Mouse (Mus musculus) liver, embryonic 14.5 days (tissue): Measurements from ENCODE around the gene Btf3. TPM values are rescaled to one million over a fixed set of nuclear protein-coding genes. Genes with fewer than 3 reads are reported as not detected.

Experiments used
- ATAC-seq: fragments of 200-750 bp; cut with Nextera tagmentation; 2 replicates; pipeline ENCODE4 v1.8.0; 2017; ENCODE audit warnings: moderate number of reproducible peaks, mild to moderate bottlenecking, moderate library complexity; ENCODE audit not compliant: insufficient read depth
- DNase-seq, 3 experiments: peaks; one replicate each; pipeline ENCODE4 v3.0.0-alpha.2; 2012 to 2013; ENCODE audit warnings: low read depth in 3 of 3, low spot score in 3 of 3
- H3K27ac ChIP-seq: fragments of 300-500 bp; sonication (generic); 2 replicates; pipeline ENCODE4 v1.5.1; 2014; ENCODE audit warnings: moderate library complexity, mild to moderate bottlenecking, control low read depth, inconsistent platforms
- H3K27me3 ChIP-seq: fragments of 300-500 bp; sonication (generic); 2 replicates; pipeline ENCODE4 v1.6.1; 2014; ENCODE audit warnings: mild to moderate bottlenecking, low read length, moderate library complexity; ENCODE audit not compliant: control insufficient read depth, insufficient read depth
- H3K36me3 ChIP-seq: fragments of 300-500 bp; sonication (generic); replicated peaks from 2 replicates; pipeline ENCODE4 v1.6.1; 2014; ENCODE audit warnings: low read depth; ENCODE audit not compliant: control insufficient read depth, insufficient read depth
- H3K4me1 ChIP-seq, 2 experiments: fragments of 200-500 bp in 1 of 2; fragments of 300-500 bp in 1 of 2; sonication (generic) in 1 of 2; replicated peaks; 2 replicates each; pipeline ENCODE4 v1.6.1; 2012 to 2014; ENCODE audit warnings: antibody characterized with exemption in 1 of 2, inconsistent platforms in 1 of 2, low read length in 1 of 2; ENCODE audit not compliant: control insufficient read depth in 2 of 2, insufficient read depth in 2 of 2
- H3K4me2 ChIP-seq: fragments of 300-500 bp; sonication (generic); 2 replicates; pipeline ENCODE4 v1.6.1; 2014; ENCODE audit warnings: low read depth, mild to moderate bottlenecking, control low read depth, moderate library complexity
- H3K4me3 ChIP-seq, 2 experiments: fragments of 200-500 bp in 1 of 2; fragments of 300-500 bp in 1 of 2; sonication (generic) in 1 of 2; 2 replicates each; pipeline ENCODE4 v1.5.1; 2012 to 2014; ENCODE audit warnings: low read depth in 2 of 2, low read length in 2 of 2, mild to moderate bottlenecking in 2 of 2, control low read depth in 1 of 2, inconsistent platforms in 1 of 2, moderate library complexity in 1 of 2; ENCODE audit not compliant: insufficient read depth in 1 of 2
- H3K9ac ChIP-seq: fragments of 300-500 bp; sonication (generic); replicated peaks from 2 replicates; pipeline ENCODE4 v1.6.1; 2014; ENCODE audit warnings: mild to moderate bottlenecking, control low read depth, moderate library complexity
- H3K9me3 ChIP-seq: fragments of 300-500 bp; sonication (generic); 2 replicates; pipeline ENCODE4 v1.6.1; 2016; ENCODE audit warnings: low read length, mixed read lengths; ENCODE audit not compliant: control insufficient read depth
- CTCF ChIP-seq: IDR thresholded peaks from 2 replicates; pipeline ENCODE4 v1.5.1; 2016; ENCODE audit warnings: antibody characterized with exemption, low read depth, control low read depth
- EP300 ChIP-seq: IDR thresholded peaks from 2 replicates; pipeline ENCODE4 v1.6.1; 2016; ENCODE audit warnings: antibody characterized with exemption, low read depth
- WGBS: fragments of 180-500 bp; shearing (Covaris S2); extraction: QIAGEN DNeasy Blood & Tissue Kit; methylation state at CpG from one replicate; pipeline ENCODE4 v1.1.7; 2014; ENCODE audit not compliant: insufficient replicate concordance; 5-methylcytosine and 5-hydroxymethylcytosine counted together
- polyA plus RNA-seq, 2 experiments: library from polyadenylated mRNA; depleted of rRNA in 1 of 2; stranded (reverse) in 1 of 2; unstranded in 1 of 2; fragments of >200 nt; fragmentation: Nextera tagmentation in 1 of 2; extraction: Ambion mirVana in 1 of 2; gene quantifications; 2 replicates each; pipeline versions ENCODE4 v1.2.1 to v1.2.3; 2012 to 2014

Btf3 gene
- polyA plus RNA-seq, 2 experiments: 339 to 401 TPM

GRCm38 (mm10) chr13:98308004-98308403 is 8.8 kb downstream of the Btf3 start:
- Histone ChIP-seq H3K4me2 (no peak overlapping the region), H3K36me3 (peaks cover 45% of the 10 kb centered on the region), H3K27ac (no peak overlapping the region), H3K4me3 (no peak overlapping the region), H3K9ac (no peak overlapping the region), H3K4me1 (no peaks in the 10 kb centered on the region), H3K9me3 (no peaks in the 10 kb centered on the region), H3K27me3 (no peaks in the 10 kb centered on the region)
- ATAC-seq (no peak), DNase-seq (no peak)
- WGBS: 80% methylated on average over 5 of the region's 5 CpGs
- TF ChIP-seq CTCF (no peak), EP300 (no peak)

GRCm38 (mm10) chr13:98306852-98307475 is 9.8 kb downstream of the Btf3 start:
- H3K9ac ChIP-seq: no peak overlapping the region
- 62% methylated on average over 14 of the region's 14 CpGs for WGBS
- no peaks in the 10 kb centered on the region for H3K4me1 ChIP-seq
- H3K36me3 ChIP-seq: peaks cover 36% of the 10 kb centered on the region
- DNase-seq (no peak), ATAC-seq (no peak)
- H3K4me3 ChIP-seq: no peak overlapping the region
- no peak overlapping the region for H3K27ac ChIP-seq
- no peaks in the 10 kb centered on the region for H3K9me3 ChIP-seq
- TF ChIP-seq EP300 (no peak), CTCF (no peak)
- no peaks in the 10 kb centered on the region for H3K27me3 ChIP-seq
- no peak overlapping the region for H3K4me2 ChIP-seq

GRCm38 (mm10) chr13:98306393-98306792 is 10.4 kb downstream of the Btf3 start:
- H3K9ac ChIP-seq: no peak overlapping the region
- no peak overlapping the region for H3K4me3 ChIP-seq
- no peaks in the 10 kb centered on the region for H3K4me1 ChIP-seq
- no peak overlapping the region for H3K4me2 ChIP-seq
- DNase-seq (no peak), ATAC-seq (no peak)
- H3K9me3 ChIP-seq: no peaks in the 10 kb centered on the region
- no peak for TF ChIP-seq CTCF
- TF ChIP-seq EP300: no peak
- H3K27ac ChIP-seq: no peak overlapping the region
- no peaks in the 10 kb centered on the region for H3K27me3 ChIP-seq
- WGBS: 53% methylated on average over 5 of the region's 5 CpGs
- H3K36me3 ChIP-seq: peaks cover 31% of the 10 kb centered on the region

GRCm38 (mm10) chr13:98305257-98305656 is 11.5 kb downstream of the Btf3 start:
- H3K9me3 ChIP-seq: no peaks in the 10 kb centered on the region
- DNase-seq: no peak
- H3K9ac ChIP-seq: no peak overlapping the region
- H3K27me3 ChIP-seq: no peaks in the 10 kb centered on the region
- no peak overlapping the region for H3K4me2 ChIP-seq
- TF ChIP-seq EP300 (no peak), CTCF (no peak)
- H3K27ac ChIP-seq: no peak overlapping the region
- no peak overlapping the region for H3K4me3 ChIP-seq
- no peaks in the 10 kb centered on the region for H3K4me1 ChIP-seq
- peaks cover 19% of the 10 kb centered on the region for H3K36me3 ChIP-seq
- no peak for ATAC-seq
- 85% methylated on average over 9 of the region's 9 CpGs for WGBS

- TF ChIP-seq EP300 (no peak), CTCF (peak; percentile 84)
- Histone ChIP-seq H3K9ac (no peak overlapping the region), H3K4me3 (no peak overlapping the region), H3K9me3 (no peaks in the 10 kb centered on the region), H3K36me3 (no peaks in the 10 kb centered on the region), H3K27ac (no peak overlapping the region), H3K4me2 (no peak overlapping the region), H3K27me3 (no peaks in the 10 kb centered on the region), H3K4me1 (no peaks in the 10 kb centered on the region)
- 43% methylated on average over 21 of the region's 21 CpGs for WGBS
- ATAC-seq (peak; percentile 68), DNase-seq (peak; percentile 36 to 60 (median 47))
Observed at GRCm38 (mm10) chr13:98298833-98299758, 17.7 kb downstream of the Btf3 start.
